Mouse (Mus musculus) embryonic stem cell, embryonic (primary cell): ENCODE data around the gene Arid1a.

Source experiments
- CTCF ChIA-PET, 4 experiments: fragments of 300-600 bp in 2 of 4; fragments of 350-600 bp in 2 of 4; sonication (Branson Sonifier 250); formaldehyde crosslinking; loops; one replicate each; lab custom pipeline; 2022; ENCODE audit warnings: inconsistent platforms in 2 of 4; lab: Charles Lee
- POLR2A ChIA-PET, 4 experiments: fragments of 300-600 bp in 2 of 4; fragments of 350-600 bp in 2 of 4; sonication (Branson Sonifier 250); formaldehyde crosslinking; loops; one replicate each; lab custom pipeline; 2022; ENCODE audit warnings: antibody characterized with exemption in 4 of 4, inconsistent platforms in 1 of 4; lab: Charles Lee

Gene Arid1a

DNA sequence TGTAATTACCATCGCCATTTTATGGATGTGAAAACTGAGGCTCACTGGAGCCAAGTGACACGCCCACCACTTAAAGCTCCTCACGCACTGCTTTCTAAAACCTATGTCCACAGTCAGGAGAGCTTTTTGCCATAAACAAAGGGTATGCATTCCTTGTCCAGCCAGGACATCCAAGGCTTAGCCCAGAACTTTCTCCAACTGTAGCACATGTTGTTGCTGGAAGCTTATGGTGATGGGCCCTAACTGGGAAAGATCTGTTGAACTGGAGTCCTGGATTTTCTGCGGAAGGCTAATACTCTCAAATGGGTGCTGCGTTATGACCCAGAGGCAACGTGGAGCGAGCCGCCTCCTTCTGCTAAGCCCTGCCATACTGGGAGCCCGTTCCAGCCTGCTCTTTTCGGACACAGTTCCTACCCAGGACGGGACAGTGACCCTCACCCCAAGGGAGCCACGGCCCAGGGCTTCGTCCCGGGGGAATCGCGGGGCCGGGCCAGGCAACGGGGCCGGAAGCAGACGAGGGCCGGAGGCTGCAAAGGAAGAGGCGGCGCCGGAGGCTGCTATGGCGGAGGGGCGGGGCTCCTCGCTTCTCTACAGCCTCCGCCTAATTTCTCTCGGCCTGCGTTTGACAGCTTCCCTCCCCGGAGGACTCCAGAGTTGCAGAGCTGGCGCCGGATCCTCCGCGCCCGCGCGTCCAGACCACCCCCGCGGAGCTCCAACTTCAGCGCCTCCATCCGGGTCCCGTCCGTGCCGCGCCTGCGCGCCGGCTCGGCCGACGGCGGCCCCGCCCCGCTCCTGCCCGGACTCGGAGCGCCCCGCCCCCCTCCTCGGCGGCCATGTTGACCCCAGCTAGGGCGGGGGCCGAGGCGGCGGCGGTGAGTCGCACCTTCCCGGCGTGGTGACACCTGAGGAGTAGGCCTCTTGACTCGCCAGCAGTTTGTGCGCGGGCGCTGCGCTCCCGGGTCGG lies 84.4 kb downstream of the Arid1a start, which contains the start of gene Pigv:
Gene Pigv (minus strand): TSS at position 767 of the 964 bp plus-strand sequence.
- ChIA-PET POLR2A (interaction anchor here (0.5 to 12.9 kb wide), 64 partner anchors 9 to 1030 kb away, joined by 3 to 171 read pairs (median 4); partner anchors contain the start of genes Arid1a (in 1 of the 4), Gpatch3 (in 1 of the 4), Gpn2 (in 1 of the 4) and Wdtc1 (in 1 of the 4)), CTCF (interaction anchor here (0.5 to 3.9 kb wide), 30 partner anchors 12 to 384 kb away, joined by 3 to 18 read pairs (median 4); partner anchors contain the start of gene Zdhhc18 (in 2 of the 4))

DNA sequence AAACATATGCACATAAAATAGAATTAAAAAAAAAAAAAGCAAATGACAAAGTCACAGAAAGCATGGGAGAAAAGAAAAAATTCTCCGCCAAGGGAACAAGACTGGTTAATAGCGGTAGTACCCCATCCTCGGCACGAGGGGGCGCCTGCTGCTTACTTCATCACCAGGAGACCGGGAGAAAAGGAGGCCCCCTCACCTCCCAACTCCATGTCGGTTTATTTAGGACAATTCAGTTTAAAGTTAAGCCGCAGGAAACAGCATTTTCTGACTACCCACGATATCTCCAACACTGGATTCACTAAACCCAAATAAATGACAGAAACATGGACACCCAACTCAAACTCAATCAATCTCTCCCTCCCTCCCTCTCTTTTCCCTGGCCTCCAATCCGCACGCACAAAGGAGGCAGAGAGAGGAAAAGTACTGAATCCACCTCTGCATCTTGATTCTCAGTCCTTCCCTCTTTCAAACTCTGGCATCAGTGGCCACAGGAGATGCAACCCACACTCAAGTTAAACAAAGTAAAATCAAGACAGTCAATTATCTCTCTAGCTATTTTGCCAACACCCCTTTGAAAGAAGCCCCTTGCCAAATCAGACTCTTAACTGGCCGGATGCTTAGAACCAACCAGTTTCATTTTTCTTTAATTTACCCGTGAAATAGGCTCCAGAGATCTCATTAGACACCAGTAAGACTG lies 85.2 kb downstream of the Arid1a start:
- ChIA-PET CTCF (interaction anchor here (0.5 to 3.9 kb wide), 20 partner anchors 11 to 383 kb away, joined by 3 to 18 read pairs (median 4); partner anchors contain the start of gene Zdhhc18 (in 1 of the 4)), POLR2A (interaction anchor here (0.7 to 12.9 kb wide), 41 partner anchors 9 to 295 kb away, joined by 3 to 171 read pairs (median 4); partner anchors contain the start of gene Gpatch3 (in 1 of the 4))

DNA sequence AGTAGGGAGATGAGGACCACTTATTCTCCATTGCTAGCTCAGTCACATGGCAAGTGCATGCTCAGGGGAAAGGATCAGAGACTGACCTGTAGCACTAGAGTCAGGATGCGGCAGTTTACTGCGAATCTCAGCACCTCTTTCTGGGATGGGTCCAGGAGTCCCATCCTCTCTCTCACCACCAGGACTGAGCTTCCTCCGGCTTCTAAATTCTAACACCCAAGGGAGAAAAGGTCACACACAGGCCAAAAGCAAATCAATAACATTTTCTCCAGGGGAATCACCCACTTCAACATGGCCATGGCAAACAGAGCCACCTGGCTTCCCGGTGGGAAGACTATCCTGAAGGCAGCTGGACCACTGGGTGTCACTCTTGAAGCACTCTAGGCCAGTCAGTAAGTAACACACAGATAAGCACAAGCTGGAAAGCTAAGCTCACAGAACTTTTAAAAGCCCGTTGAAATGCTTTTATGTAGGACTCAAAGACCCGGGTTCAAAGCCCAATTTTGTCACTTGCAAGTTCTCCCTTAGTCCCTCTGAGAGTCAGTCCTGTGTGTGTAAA lies 86.8 kb downstream of the Arid1a start:
- CTCF ChIA-PET = interaction anchor here (0.5 to 3.9 kb wide), 18 partner anchors 9 to 656 kb away, joined by 3 to 18 read pairs (median 4); partner anchors contain the start of genes Sfn (in 1 of the 4) and Zdhhc18 (in 1 of the 4)
- POLR2A ChIA-PET = interaction anchor here in 3 of 4 experiments (0.7 to 12.9 kb wide), 18 partner anchors 9 to 195 kb away, joined by 3 to 171 read pairs (median 3); partner anchors contain the start of gene Zdhhc18 (in 1 of the 3)

DNA sequence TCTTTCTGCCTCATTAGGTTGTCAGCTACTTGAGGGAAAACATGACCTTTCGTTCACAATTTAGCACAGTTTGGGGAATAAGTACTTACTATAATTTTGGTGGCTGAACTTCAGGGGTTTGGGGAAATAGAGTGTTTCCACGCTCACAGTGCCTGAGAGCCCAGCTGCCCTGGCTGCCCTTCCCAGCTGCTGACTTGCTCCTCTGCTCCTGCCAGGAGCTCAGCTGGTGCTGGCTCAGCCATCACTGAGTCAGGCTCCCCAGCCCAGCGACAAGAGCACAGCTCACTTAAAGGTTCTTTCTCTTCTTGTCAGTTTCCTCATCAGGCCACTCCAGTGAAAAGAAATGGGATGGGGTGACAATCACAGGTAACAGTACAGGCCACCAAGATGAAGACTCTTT lies 88.0 kb downstream of the Arid1a start:
- CTCF ChIA-PET = interaction anchor here in 3 of 4 experiments (0.7 to 3.1 kb wide), 8 partner anchors 12 to 168 kb away, joined by 3 to 14 read pairs (median 4); partner anchors contain the start of gene Zdhhc18 (in 1 of the 3)
- POLR2A ChIA-PET = interaction anchor here in 3 of 4 experiments (0.8 to 12.9 kb wide), 11 partner anchors 9 to 164 kb away, joined by 3 to 171 read pairs (median 3); partner anchors contain the start of gene Nudc (in 1 of the 3)

DNA sequence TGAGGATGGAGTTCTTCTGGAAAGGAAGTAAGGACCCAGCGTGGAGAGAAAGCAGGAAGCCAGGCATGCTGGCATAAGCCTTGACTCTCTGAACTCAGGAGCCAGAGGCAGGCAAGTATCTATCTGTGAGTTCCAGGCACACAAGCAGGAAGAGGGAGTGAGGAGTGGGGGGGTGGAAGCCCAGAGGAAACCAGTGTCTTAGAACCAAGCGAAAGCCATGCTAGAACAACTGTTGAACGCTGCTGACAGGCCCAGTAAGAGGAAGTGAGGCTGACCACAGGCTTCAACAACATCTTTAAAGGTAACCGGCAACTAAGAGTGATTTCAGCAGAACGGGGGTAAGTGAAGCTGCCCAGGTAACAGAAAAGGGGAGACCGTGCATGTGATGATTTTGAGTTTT lies 90.4 kb downstream of the Arid1a start:
- POLR2A ChIA-PET = interaction anchor here in 3 of 4 experiments (0.6 to 1.1 kb wide), 4 partner anchors 37 to 167 kb away, joined by 3 to 7 read pairs (median 3); no protein-coding TSS in a partner anchor

DNA sequence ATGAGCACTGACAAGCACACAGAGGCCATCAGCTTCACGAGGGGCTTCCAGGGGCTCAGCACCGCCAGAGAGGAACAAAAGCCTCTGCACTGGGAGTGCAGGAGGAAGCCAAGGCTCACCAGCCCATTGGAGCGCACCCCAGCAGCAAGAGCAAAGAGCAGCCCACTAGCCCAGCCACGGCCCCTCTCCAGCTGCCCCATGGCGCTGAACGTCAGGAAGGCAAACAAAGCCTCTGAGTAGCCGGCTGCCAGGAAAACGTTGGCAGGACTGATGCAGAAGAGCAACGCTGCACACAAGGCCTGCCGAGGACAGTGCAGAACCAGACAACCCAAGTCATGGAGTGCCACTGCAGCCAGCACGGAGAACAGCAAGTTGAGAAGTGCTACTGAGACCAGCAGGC lies 91.5 kb downstream of the Arid1a start:
- ChIA-PET CTCF (interaction anchor here in 2 of 4 experiments (0.6 to 1.0 kb wide), 2 partner anchors 10 to 163 kb away, joined by 3 read pairs; no protein-coding TSS in a partner anchor), POLR2A (interaction anchor here in 2 of 4 experiments (0.6 to 1.0 kb wide), 4 partner anchors 9 to 162 kb away, joined by 3 read pairs; no protein-coding TSS in a partner anchor)

More for the DNA sequence above, 90.4 kb downstream of the Arid1a start:
- CTCF ChIA-PET = no interaction called here

DNA sequence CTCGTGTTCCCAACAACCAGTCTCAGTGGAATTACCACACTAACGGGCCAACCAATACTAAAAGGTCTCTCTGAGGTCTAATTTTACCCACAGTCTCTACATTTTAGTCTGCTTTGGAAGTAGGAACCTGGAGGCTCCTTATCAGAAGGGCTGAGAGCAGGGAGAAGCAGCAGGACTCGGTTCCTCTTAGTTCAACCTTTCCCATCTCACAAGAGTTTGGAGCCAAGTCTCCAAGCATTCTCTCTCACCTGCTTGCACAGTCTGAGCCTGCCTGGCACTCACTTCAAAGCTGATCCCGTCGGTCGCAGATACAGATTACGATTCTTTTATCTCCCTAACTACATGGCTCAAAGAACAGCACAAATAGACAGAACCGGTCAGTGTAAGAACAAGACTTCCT lies 93.6 kb downstream of the Arid1a start:
- CTCF ChIA-PET = interaction anchor here in 1 of 4 experiments (1.2 kb wide), 1 partner anchor 13 kb away, joined by 3 read pairs; the partner anchor contains the start of gene Zdhhc18
- POLR2A ChIA-PET = interaction anchor here in 3 of 4 experiments (0.7 to 9.0 kb wide), 8 partner anchors 9 to 178 kb away, joined by 3 to 171 read pairs (median 4); partner anchors contain the start of gene Pigv (in 3 of the 3)

DNA sequence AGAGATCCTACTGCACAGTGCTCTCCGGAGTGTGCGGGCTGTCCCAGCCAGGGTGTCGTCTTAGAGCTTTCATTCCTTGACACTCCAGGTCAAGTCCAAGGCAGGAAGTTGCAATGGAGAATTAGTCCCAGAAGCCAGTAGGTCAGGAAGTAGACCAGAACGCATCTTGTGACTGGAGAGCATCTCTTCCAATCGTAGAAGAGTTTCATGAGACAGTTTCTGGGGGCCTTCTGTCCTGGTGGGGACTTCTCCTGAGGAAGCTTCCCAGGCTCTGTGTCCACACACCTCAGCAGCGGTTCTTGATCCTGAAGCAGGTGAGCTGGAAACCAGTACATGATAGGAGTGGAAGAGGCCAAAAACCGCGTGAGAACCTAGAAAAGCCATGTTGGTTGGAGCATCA lies 94.1 kb downstream of the Arid1a start:
- ChIA-PET CTCF (interaction anchor here in 1 of 4 experiments (1.2 kb wide), 1 partner anchor 13 kb away, joined by 3 read pairs; the partner anchor contains the start of gene Zdhhc18), POLR2A (interaction anchor here in 3 of 4 experiments (0.7 to 9.0 kb wide), 8 partner anchors 9 to 179 kb away, joined by 3 to 171 read pairs (median 4); partner anchors contain the start of gene Pigv (in 3 of the 3))

DNA sequence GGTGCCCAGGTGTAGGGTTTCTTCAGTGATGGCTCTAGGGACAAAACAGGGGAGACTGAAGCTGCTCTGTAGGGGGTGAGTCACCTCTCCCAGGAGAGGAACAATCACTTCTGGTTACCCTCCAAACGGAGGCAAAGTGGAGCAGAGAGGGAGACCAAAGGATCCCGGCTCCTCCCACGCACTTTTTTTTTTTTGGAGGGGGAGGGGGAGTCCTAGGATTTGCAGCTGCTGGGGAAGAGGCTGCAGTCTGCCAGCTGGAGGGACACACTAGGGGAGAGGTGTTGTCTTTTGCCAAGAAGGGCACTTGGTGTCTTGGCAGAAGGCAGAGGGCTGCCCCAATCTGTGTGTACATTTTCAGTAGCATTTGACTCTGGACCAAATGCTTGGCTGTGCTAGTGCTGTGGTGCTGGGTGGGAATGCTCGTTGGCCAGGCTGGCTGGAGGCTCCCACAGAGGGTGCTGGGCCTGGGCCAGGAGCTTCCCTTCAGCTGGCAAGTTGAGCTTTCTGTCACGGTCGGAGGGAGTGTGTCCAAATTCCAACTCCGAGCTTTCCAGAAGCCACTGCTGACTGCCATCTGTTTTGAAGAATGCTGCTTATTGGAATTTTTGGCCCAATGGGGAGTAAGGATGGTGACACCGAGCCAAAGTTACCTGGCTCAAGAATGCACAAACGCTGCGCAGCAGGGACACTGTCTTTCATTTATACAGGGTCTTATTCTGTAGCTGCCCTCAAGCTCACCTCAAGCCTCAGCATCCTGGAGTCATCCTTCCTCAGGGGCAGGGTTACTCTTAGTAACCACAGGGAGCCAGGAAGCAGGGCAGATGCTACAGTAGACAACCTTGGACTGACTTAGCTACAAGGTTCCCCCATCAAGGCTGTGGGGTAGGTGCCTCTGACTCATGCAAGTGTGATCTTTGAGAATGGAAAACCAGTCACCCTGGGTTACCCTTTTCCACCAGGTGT lies 96.1 kb downstream of the Arid1a start:
- CTCF ChIA-PET = interaction anchor here (0.5 to 3.5 kb wide), 20 partner anchors 9 to 181 kb away, joined by 3 to 18 read pairs (median 5); partner anchors contain the start of genes Zdhhc18 (in 3 of the 4) and Pigv (in 1 of the 4)
- POLR2A ChIA-PET = interaction anchor here (0.5 to 9.0 kb wide), 83 partner anchors 8 to 426 kb away, joined by 3 to 171 read pairs (median 4); partner anchors contain the start of genes Pigv (in 4 of the 4), Zdhhc18 (in 3 of the 4), Gpatch3 (in 2 of the 4) and Arid1a (in 1 of the 4)

DNA sequence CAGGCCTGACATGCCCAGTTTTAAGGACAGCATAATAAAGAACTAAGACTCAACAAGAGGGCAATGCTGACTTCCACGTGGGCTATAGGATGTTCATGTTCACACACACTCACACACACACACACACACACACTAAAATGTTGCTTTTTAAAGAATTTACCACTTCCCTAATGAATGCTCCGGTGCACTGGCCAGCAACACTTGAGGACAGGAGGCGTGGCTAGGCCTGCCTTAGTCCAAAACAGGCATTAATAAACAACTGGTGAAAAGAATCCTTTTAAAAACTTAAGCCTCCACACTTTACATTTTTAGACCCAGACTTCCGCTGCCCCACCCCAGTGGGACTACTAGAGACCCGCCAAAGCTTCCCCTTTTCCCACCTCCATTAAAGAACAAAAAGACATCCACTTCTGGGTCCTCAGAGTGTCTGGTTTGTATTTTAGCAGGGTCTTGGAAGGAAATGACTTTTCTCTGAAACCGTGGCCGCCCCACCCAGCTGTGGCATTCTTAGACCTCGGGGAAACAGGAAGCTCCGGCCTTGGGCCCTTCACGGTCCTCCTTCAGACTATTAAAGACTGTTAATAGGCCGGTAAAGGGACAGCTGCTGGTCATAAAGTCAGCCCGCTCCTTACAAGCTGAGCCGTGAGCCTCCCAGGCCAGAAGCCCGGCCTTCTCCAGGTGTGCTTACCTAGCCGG lies 96.9 kb downstream of the Arid1a start:
- ChIA-PET CTCF (interaction anchor here (0.6 to 3.5 kb wide), 17 partner anchors 8 to 800 kb away, joined by 3 to 18 read pairs (median 5); partner anchors contain the start of genes Zdhhc18 (in 4 of the 4) and Pigv (in 1 of the 4)), POLR2A (interaction anchor here (0.5 to 9.0 kb wide), 67 partner anchors 8 to 426 kb away, joined by 3 to 171 read pairs (median 4); partner anchors contain the start of genes Pigv (in 4 of the 4), Zdhhc18 (in 3 of the 4), Arid1a (in 1 of the 4) and Gpatch3 (in 1 of the 4))

DNA sequence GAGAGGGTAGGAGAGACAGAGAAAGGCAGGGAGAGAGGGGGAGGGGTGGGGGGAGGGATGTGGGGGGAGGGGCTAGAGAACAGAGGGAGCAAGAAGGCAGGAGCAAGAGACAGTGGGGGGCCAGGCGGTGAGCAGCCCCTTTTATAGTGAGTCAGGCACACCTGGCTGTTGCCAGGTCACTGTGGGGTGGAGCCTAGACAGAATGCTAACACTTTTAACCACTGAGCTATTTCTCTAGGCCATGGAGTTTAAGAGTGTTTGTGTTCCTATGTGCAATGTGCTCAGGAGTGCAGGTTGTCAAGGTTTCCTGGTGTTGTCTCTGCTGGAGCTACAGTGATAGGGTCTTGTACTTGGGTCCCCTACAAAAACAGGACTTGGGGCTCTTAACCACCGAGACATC lies 97.8 kb downstream of the Arid1a start:
- CTCF ChIA-PET = interaction anchor here in 3 of 4 experiments (0.6 to 3.5 kb wide), 9 partner anchors 8 to 178 kb away, joined by 3 to 17 read pairs (median 5); partner anchors contain the start of gene Zdhhc18 (in 2 of the 3)
- POLR2A ChIA-PET = interaction anchor here (0.6 to 9.0 kb wide), 38 partner anchors 9 to 288 kb away, joined by 3 to 171 read pairs (median 5); partner anchors contain the start of genes Pigv (in 2 of the 4) and Zdhhc18 (in 1 of the 4)

DNA sequence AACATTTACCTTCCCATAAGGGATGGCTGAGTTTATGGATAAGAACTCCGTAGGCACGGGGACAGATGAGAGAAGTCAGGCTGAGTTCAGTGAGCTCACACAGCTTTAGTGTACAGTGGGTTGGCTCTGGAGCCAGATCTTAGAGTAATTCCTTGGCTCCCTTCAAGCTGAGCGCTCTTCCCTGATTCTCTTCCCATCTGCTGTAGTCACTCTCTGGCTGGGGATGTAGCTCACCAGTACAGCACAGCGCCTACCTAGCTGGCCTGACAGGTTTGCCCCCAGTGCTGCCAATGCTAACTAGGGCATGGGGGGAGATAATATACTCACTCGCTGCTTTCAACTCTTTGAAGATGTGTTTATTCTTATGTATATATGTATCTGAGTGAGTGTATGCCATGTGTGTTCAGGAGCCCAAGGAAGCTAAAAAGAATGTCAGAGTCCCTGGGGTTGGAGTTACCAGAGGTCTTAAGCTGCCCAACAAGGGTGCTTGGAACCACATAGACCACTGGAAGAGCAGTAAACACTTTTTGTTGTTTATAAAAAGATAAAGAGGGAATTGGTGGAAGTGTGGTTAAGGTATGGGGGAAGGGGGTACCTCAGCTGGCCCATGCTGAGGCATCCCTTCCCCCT lies 98.6 kb downstream of the Arid1a start:
- CTCF ChIA-PET = interaction anchor here in 2 of 4 experiments (0.5 to 3.5 kb wide), 10 partner anchors 8 to 175 kb away, joined by 3 to 17 read pairs (median 4); partner anchors contain the start of gene Zdhhc18 (in 1 of the 2)

DNA sequence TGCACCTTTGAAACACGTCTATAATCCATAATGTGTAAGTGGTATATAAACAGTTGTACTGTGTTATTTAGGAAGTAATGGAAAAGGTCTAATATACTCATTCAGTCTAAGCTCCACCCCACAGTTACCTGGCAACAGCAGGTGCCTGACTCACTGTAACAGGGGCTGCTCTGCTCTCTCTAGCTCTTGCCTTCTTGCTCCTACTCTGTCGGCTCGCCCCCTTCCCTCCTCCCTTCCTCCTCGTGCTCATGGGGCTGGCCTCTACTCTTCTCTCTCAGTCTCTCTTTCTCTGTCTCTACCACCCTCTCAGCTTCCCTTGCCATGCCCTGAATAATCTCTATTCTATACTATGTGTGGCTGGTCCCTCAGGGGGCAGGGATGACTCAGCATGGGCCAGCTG lies 99.6 kb downstream of the Arid1a start:
- POLR2A ChIA-PET = interaction anchor here (0.6 to 9.0 kb wide), 45 partner anchors 8 to 660 kb away, joined by 3 to 171 read pairs (median 3); partner anchors contain the start of genes Pigv (in 2 of the 4) and Gpatch3 (in 1 of the 4)
- CTCF ChIA-PET = interaction anchor here (0.5 to 2.5 kb wide), 26 partner anchors 10 to 797 kb away, joined by 3 to 11 read pairs (median 4); partner anchors contain the start of genes Gpatch3 (in 1 of the 4) and Pigv (in 1 of the 4)

More for the DNA sequence above, 98.6 kb downstream of the Arid1a start:
- POLR2A ChIA-PET = interaction anchor here (0.6 to 9.0 kb wide), 31 partner anchors 9 to 242 kb away, joined by 3 to 171 read pairs (median 5); partner anchors contain the start of gene Pigv (in 2 of the 4)
